Mouse (Mus musculus): Measurements from ENCODE around the gene Edem3. TPM values are rescaled to one million over a fixed set of nuclear protein-coding genes. Genes with fewer than 3 reads are reported as not detected.
"Not testable (repeated sequence)": the region's sequence is repeated elsewhere in the genome, so short reads cannot be mapped to it uniquely, and the experiment has no call there.

Edem3 gene
- polyA plus RNA-seq, 1 experiment from 2014 or later: 9.8 TPM

- no peak overlapping the region for H3K27ac ChIP-seq (ENCODE audit: low read length)
- H3K9ac ChIP-seq (ENCODE audit: low read length): no peak overlapping the region
- no peaks in the 10 kb centered on the region for H3K9me3 ChIP-seq (replicated peaks; ENCODE audit: control insufficient read depth, low read length)
- no peaks in the 10 kb centered on the region for H3K27me3 ChIP-seq (ENCODE audit: control insufficient read depth, insufficient read depth, low read length)
- H3K36me3 ChIP-seq (ENCODE audit: control insufficient read depth, insufficient read depth): peaks cover 33% of the 10 kb centered on the region
- 92% methylated on average over 16 of the region's 16 CpGs for WGBS
- no peaks in the 10 kb centered on the region for H3K4me1 ChIP-seq (ENCODE audit: control insufficient read depth, insufficient read depth, low read length)
- no peak overlapping the region for H3K4me3 ChIP-seq (ENCODE audit: low read length)
- no peak for ATAC-seq (replicated peaks; ENCODE audit: extremely low read depth, insufficient read depth, low FRiP score)
- H3K4me2 ChIP-seq (ENCODE audit: low read depth, low read length): no peak overlapping the region
These were observed 56.3 kb downstream of the Edem3 start for GRCm38 (mm10) chr1:151811456-151811855.

GRCm38 (mm10) chr1:151812004-151812712 is 57.0 kb downstream of the Edem3 start:
- no peak overlapping the region for H3K4me3 ChIP-seq (ENCODE audit: low read length)
- no peak for ATAC-seq (replicated peaks; ENCODE audit: extremely low read depth, insufficient read depth, low FRiP score)
- H3K9ac ChIP-seq (ENCODE audit: low read length): no peak overlapping the region
- no peaks in the 10 kb centered on the region for H3K9me3 ChIP-seq (replicated peaks; ENCODE audit: control insufficient read depth, low read length)
- no peaks in the 10 kb centered on the region for H3K27me3 ChIP-seq (ENCODE audit: control insufficient read depth, insufficient read depth, low read length)
- no peaks in the 10 kb centered on the region for H3K4me1 ChIP-seq (ENCODE audit: control insufficient read depth, insufficient read depth, low read length)
- peaks cover 33% of the 10 kb centered on the region for H3K36me3 ChIP-seq (ENCODE audit: control insufficient read depth, insufficient read depth)
- 85% methylated on average over 13 of the region's 13 CpGs for WGBS
- no peak overlapping the region for H3K27ac ChIP-seq (ENCODE audit: low read length)
- no peak overlapping the region for H3K4me2 ChIP-seq (ENCODE audit: low read depth, low read length)

- H3K36me3 ChIP-seq (ENCODE audit: control insufficient read depth, insufficient read depth): peaks cover 27% of the 10 kb centered on the region
- H3K9me3 ChIP-seq (replicated peaks; ENCODE audit: control insufficient read depth, low read length): no peaks in the 10 kb centered on the region
- no peak overlapping the region for H3K9ac ChIP-seq (ENCODE audit: low read length)
- no peaks in the 10 kb centered on the region for H3K27me3 ChIP-seq (ENCODE audit: control insufficient read depth, insufficient read depth, low read length)
- H3K4me3 ChIP-seq (ENCODE audit: low read length): no peak overlapping the region
- no peak overlapping the region for H3K27ac ChIP-seq (ENCODE audit: low read length)
- WGBS: 94% methylated on average over 3 of the region's 3 CpGs
- no peaks in the 10 kb centered on the region for H3K4me1 ChIP-seq (ENCODE audit: control insufficient read depth, insufficient read depth, low read length)
- ATAC-seq (replicated peaks; ENCODE audit: extremely low read depth, insufficient read depth, low FRiP score): no peak
- no peak overlapping the region for H3K4me2 ChIP-seq (ENCODE audit: low read depth, low read length)
These were observed 60.9 kb downstream of the Edem3 start for GRCm38 (mm10) chr1:151816051-151816450.

DNA sequence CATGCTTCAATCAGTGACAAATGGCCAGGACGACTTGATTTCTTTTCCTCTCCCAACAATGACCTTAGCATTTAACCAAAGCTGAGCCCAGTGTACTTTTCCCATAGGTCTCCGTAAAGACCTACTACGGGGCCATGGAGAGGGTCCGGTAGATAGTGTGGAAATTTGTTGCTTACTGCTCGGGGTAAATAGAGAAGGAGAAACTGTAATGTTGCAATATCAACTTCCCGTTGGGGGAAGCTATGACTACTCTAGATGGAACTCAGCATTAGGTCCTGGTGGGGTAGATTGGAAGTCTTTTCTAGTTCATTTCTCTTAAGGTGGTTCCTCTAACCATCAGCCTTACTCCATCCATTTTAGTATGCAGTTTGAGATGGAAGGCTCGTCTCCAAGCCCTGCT is 64.0 kb downstream of the Edem3 start:
- no peak overlapping the region for H3K4me3 ChIP-seq (ENCODE audit: low read length)
- WGBS: 89% methylated on average over 7 of the region's 7 CpGs
- no peaks in the 10 kb centered on the region for H3K27me3 ChIP-seq (ENCODE audit: control insufficient read depth, insufficient read depth, low read length)
- no peak overlapping the region for H3K27ac ChIP-seq (ENCODE audit: low read length)
- ATAC-seq (replicated peaks; ENCODE audit: extremely low read depth, insufficient read depth, low FRiP score): no peak
- no peaks in the 10 kb centered on the region for H3K4me1 ChIP-seq (ENCODE audit: control insufficient read depth, insufficient read depth, low read length)
- H3K4me2 ChIP-seq (ENCODE audit: low read depth, low read length): no peak overlapping the region
- peaks cover 13% of the 10 kb centered on the region for H3K36me3 ChIP-seq (ENCODE audit: control insufficient read depth, insufficient read depth)
- H3K9me3 ChIP-seq (replicated peaks; ENCODE audit: control insufficient read depth, low read length): no peaks in the 10 kb centered on the region
- no peak overlapping the region for H3K9ac ChIP-seq (ENCODE audit: low read length)

GRCm38 (mm10) chr1:151820457-151820856 is 65.3 kb downstream of the Edem3 start:
- Histone ChIP-seq H3K4me2 (ENCODE audit: low read depth, low read length) (no peak overlapping the region), H3K9ac (ENCODE audit: low read length) (no peak overlapping the region), H3K27me3 (ENCODE audit: control insufficient read depth, insufficient read depth, low read length) (no peaks in the 10 kb centered on the region), H3K36me3 (ENCODE audit: control insufficient read depth, insufficient read depth) (peaks cover 13% of the 10 kb centered on the region), H3K9me3 (replicated peaks; ENCODE audit: control insufficient read depth, low read length) (no peaks in the 10 kb centered on the region), H3K27ac (ENCODE audit: low read length) (no peak overlapping the region), H3K4me3 (ENCODE audit: low read length) (no peak overlapping the region), H3K4me1 (ENCODE audit: control insufficient read depth, insufficient read depth, low read length) (no peaks in the 10 kb centered on the region)
- WGBS: 23% methylated on average over 5 of the region's 5 CpGs
- no peak for ATAC-seq (replicated peaks; ENCODE audit: extremely low read depth, insufficient read depth, low FRiP score)

DNA sequence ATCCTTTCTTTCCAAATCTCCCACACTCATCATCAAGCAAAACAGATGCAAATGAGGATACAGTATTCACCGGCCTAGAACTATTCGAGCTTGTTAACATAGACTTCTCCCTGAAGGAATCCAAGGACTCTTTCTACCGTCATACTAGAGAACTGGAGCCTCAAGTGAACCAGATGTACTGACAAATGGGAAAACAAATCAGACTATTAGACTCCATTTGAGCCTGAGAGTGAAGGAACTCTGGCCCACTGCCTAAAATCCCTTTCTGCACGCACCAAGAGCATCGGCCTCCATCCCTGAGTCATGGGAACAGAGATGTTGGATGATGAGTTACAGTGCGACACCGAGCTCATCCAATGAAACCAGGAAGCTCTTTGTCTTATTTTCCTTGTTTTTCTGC is 69.9 kb downstream of the Edem3 start:
- Histone ChIP-seq H3K36me3 (ENCODE audit: control insufficient read depth, insufficient read depth) (no peaks in the 10 kb centered on the region), H3K4me3 (ENCODE audit: low read length) (no peak overlapping the region), H3K27ac (ENCODE audit: low read length) (no peak overlapping the region), H3K9ac (ENCODE audit: low read length) (no peak overlapping the region), H3K27me3 (ENCODE audit: control insufficient read depth, insufficient read depth, low read length) (no peaks in the 10 kb centered on the region), H3K4me1 (ENCODE audit: control insufficient read depth, insufficient read depth, low read length) (no peaks in the 10 kb centered on the region), H3K4me2 (ENCODE audit: low read depth, low read length) (no peak overlapping the region), H3K9me3 (replicated peaks; ENCODE audit: control insufficient read depth, low read length) (no peaks in the 10 kb centered on the region)
- WGBS: 76% methylated on average over 7 of the region's 7 CpGs
- no peak for ATAC-seq (replicated peaks; ENCODE audit: extremely low read depth, insufficient read depth, low FRiP score)

DNA sequence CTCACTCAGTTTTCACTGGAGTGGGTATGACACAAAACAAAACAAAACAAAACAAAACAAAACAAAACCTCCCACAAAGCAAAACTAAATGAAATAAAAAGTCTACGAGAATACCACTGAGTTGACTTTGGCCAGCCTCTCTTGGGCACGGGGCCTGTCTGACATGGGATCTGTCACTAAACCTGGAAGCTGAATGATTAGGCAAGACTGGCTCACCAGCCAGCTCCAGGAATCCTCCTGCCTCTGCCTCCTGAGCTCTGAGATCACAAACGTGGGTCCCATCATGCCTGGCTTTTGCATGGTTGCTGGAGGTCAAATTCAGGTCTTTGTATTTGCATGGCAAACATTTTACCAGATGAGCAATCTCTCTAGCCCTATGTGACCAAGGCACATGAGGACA is 76.6 kb downstream of the Edem3 start:
- Histone ChIP-seq H3K27ac (ENCODE audit: low read length) (no peak overlapping the region), H3K4me2 (ENCODE audit: low read depth, low read length) (no peak overlapping the region), H3K9me3 (replicated peaks; ENCODE audit: control insufficient read depth, low read length) (peaks cover 5% of the 10 kb centered on the region; the same call in 1 of the 2 replicates), H3K27me3 (ENCODE audit: control insufficient read depth, insufficient read depth, low read length) (no peaks in the 10 kb centered on the region), H3K4me3 (ENCODE audit: low read length) (no peak overlapping the region), H3K4me1 (ENCODE audit: control insufficient read depth, insufficient read depth, low read length) (no peaks in the 10 kb centered on the region), H3K36me3 (ENCODE audit: control insufficient read depth, insufficient read depth) (no peaks in the 10 kb centered on the region), H3K9ac (ENCODE audit: low read length) (no peak overlapping the region)
- no peak for ATAC-seq (replicated peaks; ENCODE audit: extremely low read depth, insufficient read depth, low FRiP score)
- WGBS: 82% methylated on average over 3 of the region's 3 CpGs

DNA sequence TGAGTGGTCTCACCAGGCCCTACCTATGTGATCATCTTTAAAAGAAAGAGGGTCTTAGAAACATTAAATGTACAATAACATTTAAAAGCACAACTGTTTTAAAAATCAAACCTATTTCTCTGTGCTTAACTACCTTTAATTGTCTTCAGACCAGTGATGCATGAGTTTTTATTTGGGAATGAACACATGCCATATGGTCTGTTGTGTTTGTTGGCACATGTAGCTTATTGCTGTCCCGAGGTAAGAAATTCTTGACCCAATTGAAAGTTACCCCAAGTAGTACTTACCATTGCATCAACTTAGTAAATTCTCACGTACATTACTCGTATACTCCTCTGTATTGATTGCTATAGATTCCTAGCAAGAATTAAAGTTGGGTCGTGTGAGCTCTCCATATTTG is 80.1 kb downstream of the Edem3 start:
- H3K9ac ChIP-seq (ENCODE audit: low read length): no peak overlapping the region
- no peaks in the 10 kb centered on the region for H3K36me3 ChIP-seq (ENCODE audit: control insufficient read depth, insufficient read depth)
- no peak overlapping the region for H3K4me2 ChIP-seq (ENCODE audit: low read depth, low read length)
- H3K27ac ChIP-seq (ENCODE audit: low read length): no peak overlapping the region
- 90% methylated on average over 4 of the region's 4 CpGs for WGBS
- ATAC-seq (replicated peaks; ENCODE audit: extremely low read depth, insufficient read depth, low FRiP score): no peak
- H3K27me3 ChIP-seq (ENCODE audit: control insufficient read depth, insufficient read depth, low read length): no peaks in the 10 kb centered on the region
- H3K9me3 ChIP-seq (replicated peaks; ENCODE audit: control insufficient read depth, low read length): peaks cover 9% of the 10 kb centered on the region
- no peaks in the 10 kb centered on the region for H3K4me1 ChIP-seq (ENCODE audit: control insufficient read depth, insufficient read depth, low read length)
- no peak overlapping the region for H3K4me3 ChIP-seq (ENCODE audit: low read length)

DNA sequence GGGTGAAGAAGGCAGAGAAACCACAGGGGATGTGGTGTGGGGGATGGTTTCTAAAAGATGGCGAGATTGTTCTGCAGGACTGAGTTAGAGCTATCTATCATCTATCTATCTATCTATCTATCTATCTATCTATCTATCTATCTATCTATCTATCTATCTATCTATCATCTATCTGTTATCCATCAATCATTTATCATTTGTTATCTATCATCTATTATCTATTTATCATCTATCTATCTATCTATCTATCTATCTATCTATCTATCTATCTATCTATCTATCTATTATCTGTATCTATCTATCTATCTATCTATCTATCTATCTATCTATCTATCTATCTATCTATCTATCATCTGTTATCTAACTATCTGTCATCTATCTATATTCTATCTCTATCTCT is 85.2 kb downstream of the Edem3 start:
- H3K9ac ChIP-seq (ENCODE audit: low read length); H3K4me3 ChIP-seq (ENCODE audit: low read length); H3K9me3 ChIP-seq (replicated peaks; ENCODE audit: control insufficient read depth, low read length); H3K36me3 ChIP-seq (ENCODE audit: control insufficient read depth, insufficient read depth); H3K27ac ChIP-seq (ENCODE audit: low read length); H3K4me1 ChIP-seq (ENCODE audit: control insufficient read depth, insufficient read depth, low read length); H3K27me3 ChIP-seq (ENCODE audit: control insufficient read depth, insufficient read depth, low read length); ATAC-seq (replicated peaks; ENCODE audit: extremely low read depth, insufficient read depth, low FRiP score); H3K4me2 ChIP-seq (ENCODE audit: low read depth, low read length): not testable (repeated sequence)
- WGBS: 95% methylated on average over 1 of the region's 1 CpGs

All from heart, embryonic 16.5 days (tissue).